Mouse (Mus musculus): ENCODE measurements around the gene Noct. TPM values are rescaled to one million over a fixed set of nuclear protein-coding genes. Genes with fewer than 3 reads are reported as not detected.

Gene Noct
- total and polyA plus RNA-seq, 3 experiments = 17.8 to 26.7 TPM; not detected in 1

GRCm38 (mm10) chr3:51221847-51222246 lies 2.4 kb upstream of the Noct start:
- H3K36me3 ChIP-seq (ENCODE audit: control insufficient read depth in 1 of 2, insufficient read depth in 2 of 2, low read length in 2 of 2) = peaks cover 0 to 27% of the 10 kb centered on the region in 2 experiments; a peak in 2 of 4 replicates
- H3K4me3 ChIP-seq (ENCODE audit: control insufficient read depth in 1 of 2, insufficient read depth in 1 of 2, low read depth in 2 of 2, low read length in 2 of 2) = no peak overlapping the region
- no peak overlapping the region for H3K27ac ChIP-seq (ENCODE audit: control insufficient read depth, low read depth, low read length)

DNA sequence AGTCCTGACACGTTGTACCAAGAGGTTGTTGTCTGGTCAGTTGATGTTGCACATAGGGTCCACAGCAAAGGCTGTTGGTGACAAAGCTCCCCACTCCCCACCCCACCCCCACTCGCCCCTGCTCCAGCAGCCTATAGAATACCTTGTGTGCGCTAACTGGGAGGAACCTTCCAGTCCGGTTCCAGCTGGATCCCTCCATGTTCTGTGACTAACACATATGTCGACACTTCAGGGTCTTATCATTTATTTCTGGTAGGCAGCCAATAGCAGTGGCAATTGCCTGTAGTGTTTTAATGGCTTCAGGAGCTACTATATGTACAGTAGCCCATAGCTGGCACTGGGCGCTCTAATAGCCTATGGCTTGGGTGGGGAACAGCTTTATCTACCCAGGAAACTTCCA lies 1.9 kb upstream of the Noct start:
- H3K9me3 ChIP-seq (replicated peaks; ENCODE audit: insufficient read depth, low read length) = no peaks in the 10 kb centered on the region
- DNase-seq (ENCODE audit: low read depth, low spot score) = peak; percentile 40
- no peak for TF ChIP-seq JUND (IDR thresholded peaks at IDR 0.05; ENCODE audit: low read depth, low read length)
- TF ChIP-seq UBTF (IDR thresholded peaks at IDR 0.05; ENCODE audit: borderline replicate concordance, insufficient read depth, low read depth, low read length) = no peak
- no peak for TF ChIP-seq CTCF (IDR thresholded peaks at IDR 0.05 in 2 of 3, conservative IDR thresholded peaks at IDR 0.05 in 1 of 3; ENCODE audit: control insufficient read depth in 1 of 3, insufficient read depth in 1 of 3, low read depth in 2 of 3, low read length in 3 of 3, poor library complexity in 1 of 3, severe bottlenecking in 1 of 3)
- TF ChIP-seq MEF2A (IDR thresholded peaks at IDR 0.05; ENCODE audit: extremely low read depth, insufficient replicate concordance, low read depth, low read length, poor library complexity, severe bottlenecking) = no peak
- TF ChIP-seq TAL1 (IDR thresholded peaks at IDR 0.05; ENCODE audit: low read length) = no peak
- no peak for TF ChIP-seq RCOR1 (IDR thresholded peaks at IDR 0.05; ENCODE audit: low read depth, low read length)
- TF ChIP-seq BHLHE40 (IDR thresholded peaks at IDR 0.05; ENCODE audit: borderline replicate concordance, low read depth, low read length) = no peak
- TF ChIP-seq ZNF384 (IDR thresholded peaks at IDR 0.05; ENCODE audit: low read depth, low read length) = no peak
- no peak for TF ChIP-seq POLR2AphosphoS5 (IDR thresholded peaks at IDR 0.05; ENCODE audit: borderline replicate concordance, low read depth, low read length)
- no peak for TF ChIP-seq E2F4 (IDR thresholded peaks at IDR 0.05; ENCODE audit: borderline replicate concordance, low read depth, low read length)
- TF ChIP-seq ZKSCAN1 (IDR thresholded peaks at IDR 0.05; ENCODE audit: low read depth, low read length) = no peak
- no peak for TF ChIP-seq NELFE (IDR thresholded peaks at IDR 0.05; ENCODE audit: low read depth, low read length)
- TF ChIP-seq USF1 (IDR thresholded peaks at IDR 0.05; ENCODE audit: low read depth, low read length) = no peak
- no peak for TF ChIP-seq SIN3A (IDR thresholded peaks at IDR 0.05; ENCODE audit: low read length)
- no peak for TF ChIP-seq ELF1 (IDR thresholded peaks at IDR 0.05; ENCODE audit: low read depth, low read length)
- TF ChIP-seq TCF12 (IDR thresholded peaks at IDR 0.05; ENCODE audit: low read depth, low read length) = no peak
- TF ChIP-seq MAZ (IDR thresholded peaks at IDR 0.05; ENCODE audit: low read depth, low read length) = no peak
- TF ChIP-seq ETS1 (IDR thresholded peaks at IDR 0.05; ENCODE audit: low read depth, low read length) = no peak
- peaks cover 23% of the 10 kb centered on the region for H3K79me2 ChIP-seq (ENCODE audit: control insufficient read depth, insufficient read depth, low read length, poor library complexity)
- H3K27ac ChIP-seq (ENCODE audit: control insufficient read depth, low read depth, low read length) = no peak overlapping the region
- H3K4me3 ChIP-seq (ENCODE audit: control insufficient read depth in 1 of 2, insufficient read depth in 1 of 2, low read depth in 2 of 2, low read length in 2 of 2) = no peak overlapping the region
- H3K9ac ChIP-seq (ENCODE audit: control insufficient read depth, low read depth, low read length, poor library complexity, severe bottlenecking) = no peak overlapping the region
- H3K27me3 ChIP-seq (ENCODE audit: control insufficient read depth in 1 of 2, insufficient read depth in 2 of 2, low read length in 2 of 2) = no peaks in the 10 kb centered on the region
- peaks cover 0 to 27% of the 10 kb centered on the region in 2 experiments; a peak in 2 of 4 replicates for H3K36me3 ChIP-seq (ENCODE audit: control insufficient read depth in 1 of 2, insufficient read depth in 2 of 2, low read length in 2 of 2)
- H3K4me1 ChIP-seq (ENCODE audit: control insufficient read depth in 1 of 2, insufficient read depth in 2 of 2, low read length in 2 of 2) = peaks cover 3 to 21% of the 10 kb centered on the region in 2 experiments; a peak in 3 of 4 replicates

More at GRCm38 (mm10) chr3:51221847-51222246, 2.4 kb upstream of the Noct start:
- no peak overlapping the region for H3K9ac ChIP-seq (ENCODE audit: control insufficient read depth, low read depth, low read length, poor library complexity, severe bottlenecking)
- H3K4me1 ChIP-seq (ENCODE audit: control insufficient read depth in 1 of 2, insufficient read depth in 2 of 2, low read length in 2 of 2) = peaks cover 4 to 21% of the 10 kb centered on the region in 2 experiments
- no peak for DNase-seq (ENCODE audit: low read depth, low spot score)
- no peaks in the 10 kb centered on the region for H3K9me3 ChIP-seq (replicated peaks; ENCODE audit: insufficient read depth, low read length)
- peaks cover 19% of the 10 kb centered on the region for H3K79me2 ChIP-seq (ENCODE audit: control insufficient read depth, insufficient read depth, low read length, poor library complexity)
- no peak for TF ChIP-seq CHD2 (IDR thresholded peaks at IDR 0.05; ENCODE audit: low read length)
- no peak for TF ChIP-seq MYC (IDR thresholded peaks at IDR 0.05; ENCODE audit: low read depth, low read length)
- TF ChIP-seq ELF1 (IDR thresholded peaks at IDR 0.05; ENCODE audit: low read depth, low read length) = no peak
- TF ChIP-seq MAZ (IDR thresholded peaks at IDR 0.05; ENCODE audit: low read depth, low read length) = no peak
- no peak for TF ChIP-seq USF1 (IDR thresholded peaks at IDR 0.05; ENCODE audit: low read depth, low read length)
- no peak for TF ChIP-seq TBP (IDR thresholded peaks at IDR 0.05; ENCODE audit: low read depth, low read length)
- TF ChIP-seq NRF1 (IDR thresholded peaks at IDR 0.05; ENCODE audit: insufficient read depth, low read depth, low read length, poor library complexity, severe bottlenecking) = no peak
- no peak for TF ChIP-seq SIN3A (IDR thresholded peaks at IDR 0.05; ENCODE audit: low read length)
- TF ChIP-seq KAT2A (conservative IDR thresholded peaks at IDR 0.05; ENCODE audit: low read depth, low read length) = no peak
- TF ChIP-seq POLR2AphosphoS5 (IDR thresholded peaks at IDR 0.05; ENCODE audit: borderline replicate concordance, low read depth, low read length) = no peak
- TF ChIP-seq ZNF384 (IDR thresholded peaks at IDR 0.05; ENCODE audit: low read depth, low read length) = no peak
- TF ChIP-seq HCFC1 (IDR thresholded peaks at IDR 0.05; ENCODE audit: low read depth, low read length) = no peak
- TF ChIP-seq POLR2A (IDR thresholded peaks at IDR 0.05; ENCODE audit: control insufficient read depth in 1 of 2, insufficient read depth in 1 of 2, low read depth in 1 of 2, low read length in 2 of 2, poor library complexity in 1 of 2) = no peak
- H3K27me3 ChIP-seq (ENCODE audit: control insufficient read depth in 1 of 2, insufficient read depth in 2 of 2, low read length in 2 of 2) = no peaks in the 10 kb centered on the region
